Mouse (Mus musculus) forebrain, embryonic 11.5 days (tissue): Measurements from ENCODE around the gene Frmd4a. TPM values are rescaled to one million over a fixed set of nuclear protein-coding genes. Genes with fewer than 3 reads are reported as not detected.
A peak's percentile ranks its signal among the peaks of the same experiment; 100 is the strongest.

Source experiments
- ATAC-seq: fragments of 200-750 bp; cut with Nextera tagmentation; replicated peaks from 2 replicates; pipeline ENCODE4 v1.8.0; 2017; ENCODE audit warnings: moderate TSS enrichment; ENCODE audit not compliant: low FRiP score
- DNase-seq: peaks from one replicate; pipeline ENCODE4 v3.0.0-alpha.2; 2017; ENCODE audit warnings: low spot score
- H3K27ac ChIP-seq: fragments of 300-500 bp; sonication (generic); 2 replicates; pipeline ENCODE4 v1.5.1; 2014; ENCODE audit warnings: low read depth, low read length
- H3K27me3 ChIP-seq: fragments of 300-500 bp; sonication (generic); 2 replicates; pipeline ENCODE4 v1.6.1; 2014; ENCODE audit warnings: mild to moderate bottlenecking, low read length, mixed read lengths; ENCODE audit not compliant: control insufficient read depth, insufficient read depth
- H3K36me3 ChIP-seq: fragments of 300-500 bp; sonication (generic); 2 replicates; pipeline ENCODE4 v1.6.1; 2014; ENCODE audit warnings: mild to moderate bottlenecking, low read length, moderate library complexity, mixed read lengths; ENCODE audit not compliant: control insufficient read depth, insufficient read depth
- H3K4me1 ChIP-seq: fragments of 300-500 bp; sonication (generic); replicated peaks from 2 replicates; pipeline ENCODE4 v1.6.1; 2014; ENCODE audit warnings: low read length, mixed read lengths; ENCODE audit not compliant: control insufficient read depth, insufficient read depth
- H3K4me2 ChIP-seq: fragments of 300-500 bp; sonication (generic); 2 replicates; pipeline ENCODE4 v1.6.1; 2014; ENCODE audit warnings: low read depth, mild to moderate bottlenecking, low read length, moderate library complexity, mixed read lengths; ENCODE audit not compliant: severe bottlenecking
- H3K4me3 ChIP-seq: fragments of 300-500 bp; sonication (generic); 2 replicates; pipeline ENCODE4 v1.5.1; 2014; ENCODE audit warnings: low read depth, low read length
- H3K9ac ChIP-seq: fragments of 300-500 bp; sonication (generic); 2 replicates; pipeline ENCODE4 v1.6.1; 2014; ENCODE audit warnings: low read length
- H3K9me3 ChIP-seq: fragments of 300-500 bp; sonication (generic); 2 replicates; pipeline ENCODE4 v1.6.1; 2016; ENCODE audit warnings: low read length, mixed read lengths; ENCODE audit not compliant: control insufficient read depth
- WGBS: fragments of 180-500 bp; shearing (Covaris S2); extraction: QIAGEN DNeasy Blood & Tissue Kit; methylation state at CpG from one replicate; pipeline ENCODE4 v1.1.7; 2014; 5-methylcytosine and 5-hydroxymethylcytosine counted together
- polyA plus RNA-seq: library from polyadenylated mRNA; unstranded; fragments of >200 nt; fragmentation: Nextera tagmentation; extraction: Ambion mirVana; gene quantifications from 2 replicates; pipeline ENCODE4 v1.2.1, GENCODE M21; 2014

The Frmd4a gene
- polyA plus RNA-seq, 1 experiment from 2014 or later: 50.3 TPM

- peaks cover 17% of the 10 kb centered on the region; the same call in 1 of the 2 replicates for H3K4me1 ChIP-seq
Observed at GRCm38 (mm10) chr2:4562373-4562772, 544.9 kb downstream of the Frmd4a start.

GRCm38 (mm10) chr2:4562826-4563225 lies 545.3 kb downstream of the Frmd4a start:
- Histone ChIP-seq H3K4me1 (peaks cover 14% of the 10 kb centered on the region; the same call in 1 of the 2 replicates), H3K9me3 (no peaks in the 10 kb centered on the region), H3K4me2 (peak overlapping the region; percentile 65; the same call in 1 of the 2 replicates), H3K9ac (peak overlapping the region; percentile 16; the same call in 1 of the 2 replicates), H3K27me3 (no peaks in the 10 kb centered on the region), H3K36me3 (peaks cover 9% of the 10 kb centered on the region; the same call in 1 of the 2 replicates), H3K4me3 (peak overlapping the region; percentile 45), H3K27ac (no peak overlapping the region)
- DNase-seq (no peak), ATAC-seq (no peak)
- WGBS: 69% methylated on average over 5 of the region's 5 CpGs

More at GRCm38 (mm10) chr2:4562373-4562772, 544.9 kb downstream of the Frmd4a start:
- ATAC-seq: no peak
- peak overlapping the region; percentile 45 for H3K4me3 ChIP-seq
- no peak for DNase-seq
- H3K27me3 ChIP-seq: no peaks in the 10 kb centered on the region
- 78% methylated on average over 3 of the region's 3 CpGs for WGBS
- H3K36me3 ChIP-seq: peaks cover 9% of the 10 kb centered on the region; the same call in 1 of the 2 replicates
- H3K9ac ChIP-seq: no peak overlapping the region
- peak overlapping the region; percentile 65 for H3K4me2 ChIP-seq
- H3K9me3 ChIP-seq: no peaks in the 10 kb centered on the region
- no peak overlapping the region for H3K27ac ChIP-seq

GRCm38 (mm10) chr2:4563322-4563721 lies 545.8 kb downstream of the Frmd4a start:
- no peaks in the 10 kb centered on the region for H3K27me3 ChIP-seq
- H3K9me3 ChIP-seq: no peaks in the 10 kb centered on the region
- peaks cover 9% of the 10 kb centered on the region; the same call in 1 of the 2 replicates for H3K36me3 ChIP-seq
- H3K4me2 ChIP-seq: peak overlapping the region; percentile 65
- peaks cover 14% of the 10 kb centered on the region; the same call in 1 of the 2 replicates for H3K4me1 ChIP-seq
- DNase-seq (no peak), ATAC-seq (no peak)
- no peak overlapping the region; the same call in 1 of the 2 replicates for H3K9ac ChIP-seq
- no peak overlapping the region for H3K27ac ChIP-seq
- 62% methylated on average over 1 of the region's 1 CpGs for WGBS
- no peak overlapping the region for H3K4me3 ChIP-seq

GRCm38 (mm10) chr2:4566260-4566955 lies 548.9 kb downstream of the Frmd4a start:
- Histone ChIP-seq H3K4me2 (no peak overlapping the region), H3K4me1 (0 out of 2 replicates have a peak, but pooled peaks cover 8% of the 10 kb centered on the region), H3K27me3 (no peaks in the 10 kb centered on the region), H3K27ac (no peak overlapping the region), H3K9ac (no peak overlapping the region), H3K4me3 (no peak overlapping the region), H3K9me3 (no peaks in the 10 kb centered on the region), H3K36me3 (peaks cover 9% of the 10 kb centered on the region; the same call in 1 of the 2 replicates)
- WGBS: 93% methylated on average over 4 of the region's 4 CpGs
- ATAC-seq: no peak
- DNase-seq: no peak

- H3K9me3 ChIP-seq: no peaks in the 10 kb centered on the region
- H3K36me3 ChIP-seq: peaks cover 9% of the 10 kb centered on the region; the same call in 1 of the 2 replicates
- H3K27ac ChIP-seq: no peak overlapping the region
- H3K9ac ChIP-seq: no peak overlapping the region
- no peaks in the 10 kb centered on the region for H3K27me3 ChIP-seq
- DNase-seq (no peak), ATAC-seq (no peak)
- H3K4me2 ChIP-seq: no peak overlapping the region
- WGBS: 91% methylated on average over 9 of the region's 9 CpGs
- H3K4me1 ChIP-seq: 0 out of 2 replicates have a peak, but pooled peaks cover 8% of the 10 kb centered on the region
- no peak overlapping the region for H3K4me3 ChIP-seq
Observed at GRCm38 (mm10) chr2:4566956-4567680, 549.6 kb downstream of the Frmd4a start.

- peaks cover 9% of the 10 kb centered on the region; the same call in 1 of the 2 replicates for H3K36me3 ChIP-seq
- no peak for ATAC-seq
Observed at GRCm38 (mm10) chr2:4568967-4569366, 551.5 kb downstream of the Frmd4a start.

GRCm38 (mm10) chr2:4570186-4570861 lies 552.8 kb downstream of the Frmd4a start:
- Histone ChIP-seq H3K4me3 (no peak overlapping the region), H3K4me2 (no peak overlapping the region), H3K27me3 (no peaks in the 10 kb centered on the region), H3K4me1 (no peaks in the 10 kb centered on the region), H3K9me3 (no peaks in the 10 kb centered on the region), H3K9ac (no peak overlapping the region), H3K36me3 (peaks cover 13% of the 10 kb centered on the region; the same call in 1 of the 2 replicates), H3K27ac (no peak overlapping the region)
- no peak for ATAC-seq
- 91% methylated on average over 10 of the region's 10 CpGs for WGBS
- no peak for DNase-seq

More at GRCm38 (mm10) chr2:4568967-4569366, 551.5 kb downstream of the Frmd4a start:
- Histone ChIP-seq H3K4me3 (no peak overlapping the region), H3K27ac (no peak overlapping the region), H3K9ac (no peak overlapping the region), H3K4me1 (no peaks in the 10 kb centered on the region), H3K4me2 (no peak overlapping the region), H3K27me3 (no peaks in the 10 kb centered on the region), H3K9me3 (no peaks in the 10 kb centered on the region)
- DNase-seq: no peak
- WGBS: 91% methylated on average over 5 of the region's 5 CpGs
